1 mouse cellular context compared by ENCODE assay signal in genomic region chr7:28372251-28373108, GRCm38 (mm10).
A peak's percentile ranks its signal among the peaks of the same experiment; 100 is the strongest.
TF ChIP-seq lines count a peak whose summit lies in the region.

Plekhg2 (minus strand) TSS chr7:28372599.

TF ChIP-seq in MEL, 35 proteins besides CTCF, POLR2A, EP300 and RAD21 (continued from another document):
- TF ChIP-seq POLR2AphosphoS2 (IDR thresholded peaks at IDR 0.05; ENCODE audit: low read length) (no peak), ELF1 (IDR thresholded peaks at IDR 0.05; ENCODE audit: low read depth, low read length) (peak; percentile 43), ZKSCAN1 (IDR thresholded peaks at IDR 0.05; ENCODE audit: low read depth, low read length) (no peak), E2F4 (IDR thresholded peaks at IDR 0.05; ENCODE audit: borderline replicate concordance, low read depth, low read length) (peak; percentile 80; the same call in 1 of the 2 replicates)
TF ChIP-seq in MEL: peak in this region for 12.
